Mouse (Mus musculus) CH12.LX (cell line): ENCODE data around the gene Arpp19. TPM values are rescaled to one million over a fixed set of nuclear protein-coding genes. Genes with fewer than 3 reads are reported as not detected.

Experiments used
- DNase-seq: peaks from one replicate; pipeline ENCODE4 v3.0.0-alpha.2; 2013; ENCODE audit errors: extremely low read depth
- H3K27ac ChIP-seq: 2 replicates; pipeline ENCODE4 v1.5.1; 2012; ENCODE audit warnings: low read depth, mild to moderate bottlenecking, control low read depth, moderate library complexity; ENCODE audit not compliant: insufficient read depth
- H3K27me3 ChIP-seq: replicated peaks from 2 replicates; pipeline ENCODE3; 2012; ENCODE audit warnings: inconsistent platforms
- H3K36me3 ChIP-seq, 2 experiments: replicated peaks in 1 of 2; 2 replicates each; pipeline versions ENCODE3 to v1.6.1; 2012; ENCODE audit warnings: inconsistent platforms in 1 of 2, low read length in 1 of 2, mild to moderate bottlenecking in 1 of 2, mixed read lengths in 1 of 2, moderate library complexity in 1 of 2; ENCODE audit not compliant: control insufficient read depth in 1 of 2, insufficient read depth in 1 of 2
- H3K4me1 ChIP-seq, 2 experiments: 2 replicates each; pipeline ENCODE4 v1.6.1; 2012; ENCODE audit warnings: inconsistent platforms in 1 of 2, moderate library complexity in 1 of 2; ENCODE audit not compliant: insufficient read depth in 2 of 2, control insufficient read depth in 1 of 2
- H3K4me2 ChIP-seq: 2 replicates; pipeline ENCODE4 v1.6.1; 2012; ENCODE audit warnings: low read depth, mild to moderate bottlenecking, control low read depth; ENCODE audit not compliant: poor library complexity, insufficient read depth, severe bottlenecking
- H3K4me3 ChIP-seq, 3 experiments: fragments of 150-350 bp in 1 of 3; sonication (generic) in 1 of 3; replicated peaks in 1 of 3; 2 replicates each; pipeline versions ENCODE3 to v1.5.1; 2011 to 2012; ENCODE audit warnings: low read depth in 2 of 3, low read length in 2 of 3, mild to moderate bottlenecking in 2 of 3, moderate library complexity in 2 of 3, control low read depth in 1 of 3, improper control_type of control experiment in 1 of 3, inconsistent platforms in 1 of 3, mixed read lengths in 1 of 3; ENCODE audit not compliant: poor library complexity in 1 of 3
- H3K79me2 ChIP-seq: replicated peaks from 2 replicates; pipeline ENCODE4 v1.6.1; 2012; ENCODE audit warnings: mild to moderate bottlenecking, moderate library complexity; ENCODE audit not compliant: control insufficient read depth, poor library complexity, insufficient read depth, severe bottlenecking; ENCODE audit errors: extremely low read depth
- H3K9ac ChIP-seq: 2 replicates; pipeline ENCODE4 v1.6.1; 2012; ENCODE audit warnings: low read depth, mild to moderate bottlenecking, control low read depth, moderate library complexity; ENCODE audit not compliant: insufficient read depth
- H3K9me3 ChIP-seq: replicated peaks from 2 replicates; pipeline ENCODE3; 2012; ENCODE audit warnings: low read length, inconsistent platforms, mixed read lengths
- CHD1 ChIP-seq: IDR thresholded peaks from 2 replicates; pipeline ENCODE4 v1.6.1; 2012; ENCODE audit warnings: low read depth, low read length, improper control_type of control experiment, inconsistent platforms
- CHD2 ChIP-seq: IDR thresholded peaks from 2 replicates; pipeline ENCODE4 v1.6.1; 2011; ENCODE audit warnings: low read length, improper control_type of control experiment
- CTCF ChIP-seq, 2 experiments: IDR thresholded peaks in 1 of 2; conservative IDR thresholded peaks in 1 of 2; 2 replicates each; pipeline ENCODE4 v1.5.1; 2011 to 2012; ENCODE audit warnings: low read depth in 2 of 2, low read length in 2 of 2, improper control_type of control experiment in 1 of 2, inconsistent platforms in 1 of 2, mild to moderate bottlenecking in 1 of 2, moderate library complexity in 1 of 2
- E2F4 ChIP-seq: IDR thresholded peaks from 2 replicates; pipeline ENCODE4 v1.6.1; 2011; ENCODE audit warnings: low read depth, low read length, improper control_type of control experiment; ENCODE audit not compliant: insufficient replicate concordance
- ELF1 ChIP-seq: IDR thresholded peaks from 2 replicates; pipeline ENCODE4 v1.6.1; 2014; ENCODE audit warnings: low read depth, mild to moderate bottlenecking, inconsistent platforms, low read length, improper control_type of control experiment
- GABPA ChIP-seq: IDR thresholded peaks from 2 replicates; pipeline ENCODE4 v1.6.1; 2012; ENCODE audit warnings: low read depth, low read length, improper control_type of control experiment, inconsistent platforms; ENCODE audit not compliant: insufficient replicate concordance
- IRF4 ChIP-seq: IDR thresholded peaks from 2 replicates; pipeline ENCODE4 v1.6.1; 2014; ENCODE audit warnings: low read depth, mild to moderate bottlenecking, inconsistent platforms, low read length, improper control_type of control experiment
- JUN ChIP-seq: IDR thresholded peaks from 2 replicates; pipeline ENCODE4 v1.6.1; 2011; ENCODE audit warnings: low read depth, mild to moderate bottlenecking, low read length, improper control_type of control experiment, moderate library complexity; ENCODE audit not compliant: insufficient read depth
- MAFK ChIP-seq: IDR thresholded peaks from 2 replicates; pipeline ENCODE4 v1.6.1; 2011; ENCODE audit warnings: low read length, improper control_type of control experiment; ENCODE audit not compliant: insufficient replicate concordance
- MXI1 ChIP-seq: IDR thresholded peaks from 2 replicates; pipeline ENCODE4 v1.6.1; 2011; ENCODE audit warnings: mild to moderate bottlenecking, low read depth, low read length, improper control_type of control experiment
- NELFE ChIP-seq: IDR thresholded peaks from 2 replicates; pipeline ENCODE4 v1.6.1; 2011; ENCODE audit warnings: low read depth, low read length, improper control_type of control experiment
- NRF1 ChIP-seq: IDR thresholded peaks from 2 replicates; pipeline ENCODE4 v1.6.1; 2014; ENCODE audit warnings: low read depth, mild to moderate bottlenecking, inconsistent platforms, low read length, improper control_type of control experiment, moderate library complexity
- POLR2AphosphoS2 ChIP-seq: IDR thresholded peaks from 2 replicates; pipeline ENCODE4 v1.6.1; 2011; ENCODE audit warnings: low read depth, low read length, improper control_type of control experiment
- RAD21 ChIP-seq: IDR thresholded peaks from 2 replicates; pipeline ENCODE4 v1.6.1; 2011; ENCODE audit warnings: low read depth, mild to moderate bottlenecking, low read length, improper control_type of control experiment, moderate library complexity
- RCOR1 ChIP-seq: conservative IDR thresholded peaks from 2 replicates; pipeline ENCODE4 v1.6.1; 2012; ENCODE audit warnings: low read depth, mild to moderate bottlenecking, inconsistent platforms, low read length, improper control_type of control experiment
- SIN3A ChIP-seq: IDR thresholded peaks from 2 replicates; pipeline ENCODE4 v1.6.1; 2012; ENCODE audit warnings: low read length, improper control_type of control experiment, inconsistent platforms
- SMC3 ChIP-seq: IDR thresholded peaks from 2 replicates; pipeline ENCODE4 v1.6.1; 2011; ENCODE audit warnings: low read depth, low read length, improper control_type of control experiment
- TBP ChIP-seq: conservative IDR thresholded peaks from 2 replicates; pipeline ENCODE4 v1.6.1; 2011; ENCODE audit warnings: low read depth, low read length, improper control_type of control experiment
- ZKSCAN1 ChIP-seq: IDR thresholded peaks from 2 replicates; pipeline ENCODE4 v1.6.1; 2012; ENCODE audit warnings: low read depth, inconsistent platforms, low read length, improper control_type of control experiment, borderline replicate concordance
- dilution Hi-C: fragments of 300-500 bp; cut with MboI; formaldehyde crosslinking; loops from 2 replicates; pipeline ENCODE4 v1.14.3; 2020; ENCODE audit warnings: low sequenced_read_pairs; ENCODE audit not compliant: extremely low pct_unique_long_range_greater_than_20kb, extremely low pct_ligation_motif_present
- in situ Hi-C: fragments of 300-500 bp; cut with MboI; formaldehyde crosslinking; loops from 3 replicates; pipeline ENCODE4 v1.14.3; 2019; ENCODE audit warnings: low sequenced_read_pairs, low pct_ligation_motif_present, low pct_unique_long_range_greater_than_20kb, mixed read lengths
- polyA plus RNA-seq: library from polyadenylated mRNA; unstranded; fragments of >175 nt; gene quantifications from 2 replicates; pipeline ENCODE4 v1.2.1, GENCODE M21; 2012; ENCODE audit warnings: low read depth; ENCODE audit not compliant: insufficient read length
- total RNA-seq, 2 experiments: library from RNA; depleted of rRNA; stranded (reverse); fragments of 300-350 nt in 1 of 2; fragments of >200 nt in 1 of 2; gene quantifications; 2 replicates each; pipeline ENCODE4 v1.2.3; 2012 to 2014

The Arpp19 gene
- total and polyA plus RNA-seq, 3 experiments, result 194 to 479 (median 244) TPM

GRCm38 (mm10) chr9:75001006-75001405 is 36.4 kb upstream of the Arpp19 start:
- Histone ChIP-seq H3K79me2 (no peaks in the 10 kb centered on the region), H3K4me2 (no peak overlapping the region), H3K9ac (no peak overlapping the region), H3K27me3 (no peaks in the 10 kb centered on the region), H3K36me3 (peaks cover 4 to 15% of the 10 kb centered on the region in 2 experiments)
- TF ChIP-seq RAD21 (no peak), SMC3 (no peak), CHD2 (no peak), GABPA (no peak)
- TF ChIP-seq, all 38 proteins: peak for 0
- Histone ChIP-seq H3K9me3 (no peaks in the 10 kb centered on the region), H3K27ac (no peak overlapping the region), H3K4me1 (peaks cover 5 to 25% of the 10 kb centered on the region in 2 experiments; a peak in 3 of 4 replicates), H3K4me3 (no peak overlapping the region)
- DNase-seq, result no peak
- in situ Hi-C loops (no loop called here), dilution Hi-C loops (no loop called here)

- Histone ChIP-seq H3K9ac (no peak overlapping the region), H3K9me3 (no peaks in the 10 kb centered on the region), H3K4me3 (no peak overlapping the region), H3K27me3 (no peaks in the 10 kb centered on the region), H3K79me2 (no peaks in the 10 kb centered on the region), H3K36me3 (peaks cover 11 to 21% of the 10 kb centered on the region in 2 experiments), H3K4me2 (no peak overlapping the region), H3K27ac (no peak overlapping the region), H3K4me1 (peaks cover 5 to 18% of the 10 kb centered on the region in 2 experiments; a peak in 3 of 4 replicates)
- in situ Hi-C loops, result no loop called here
- dilution Hi-C loops, result no loop called here
- no peak for TF ChIP-seq ELF1
- no peak for TF ChIP-seq JUN
- no peak for TF ChIP-seq POLR2AphosphoS2
- TF ChIP-seq MXI1, result no peak
- no peak for TF ChIP-seq ZKSCAN1
- no peak for TF ChIP-seq CHD1
- no peak for DNase-seq
Measured at GRCm38 (mm10) chr9:75001611-75002204, 35.7 kb upstream of the Arpp19 start.

GRCm38 (mm10) chr9:75002262-75002661 is 35.2 kb upstream of the Arpp19 start:
- H3K4me3 ChIP-seq, result no peak overlapping the region
- no peaks in the 10 kb centered on the region for H3K27me3 ChIP-seq
- dilution Hi-C loops (no loop called here), in situ Hi-C loops (no loop called here)
- no peak overlapping the region for H3K4me2 ChIP-seq
- TF ChIP-seq MAFK (no peak), SIN3A (no peak), RCOR1 (no peak), E2F4 (no peak), NELFE (no peak), NRF1 (no peak), CTCF (conservative IDR thresholded peaks at IDR 0.05 in 1 of 2, IDR thresholded peaks at IDR 0.05 in 1 of 2; ENCODE audit: low read depth in 2 of 2, low read length in 2 of 2) (no peak), IRF4 (no peak), TBP (no peak), ZKSCAN1 (no peak)
- peaks cover 5 to 17% of the 10 kb centered on the region in 2 experiments; a peak in 3 of 4 replicates for H3K4me1 ChIP-seq
- no peak for DNase-seq
- peaks cover 13 to 26% of the 10 kb centered on the region in 2 experiments for H3K36me3 ChIP-seq
- no peak overlapping the region for H3K27ac ChIP-seq
- H3K9ac ChIP-seq, result no peak overlapping the region
- no peaks in the 10 kb centered on the region for H3K9me3 ChIP-seq
- H3K79me2 ChIP-seq, result no peaks in the 10 kb centered on the region
